Mouse (Mus musculus) forebrain, embryonic 16.5 days (tissue): Measurements from ENCODE around the gene Hyal2. TPM values are rescaled to one million over a fixed set of nuclear protein-coding genes. Genes with fewer than 3 reads are reported as not detected.

Source experiments
- ATAC-seq: fragments of 200-750 bp; cut with Nextera tagmentation; 2 replicates; pipeline ENCODE4 v1.8.0; 2017; ENCODE audit warnings: mild to moderate bottlenecking, moderate library complexity
- H3K27ac ChIP-seq: fragments of 300-500 bp; sonication (generic); 2 replicates; pipeline ENCODE4 v1.5.1; 2014; ENCODE audit warnings: low read length, control low read depth
- H3K27me3 ChIP-seq: fragments of 300-500 bp; sonication (generic); replicated peaks from 2 replicates; pipeline ENCODE4 v1.6.1; 2014; ENCODE audit warnings: low read length; ENCODE audit not compliant: control insufficient read depth, insufficient read depth
- H3K36me3 ChIP-seq: fragments of 300-500 bp; sonication (generic); 2 replicates; pipeline ENCODE4 v1.6.1; 2014; ENCODE audit not compliant: control insufficient read depth, insufficient read depth
- H3K4me1 ChIP-seq: fragments of 300-500 bp; sonication (generic); replicated peaks from 2 replicates; pipeline ENCODE4 v1.6.1; 2014; ENCODE audit warnings: low read length; ENCODE audit not compliant: control insufficient read depth, insufficient read depth
- H3K4me2 ChIP-seq: fragments of 300-500 bp; sonication (generic); 2 replicates; pipeline ENCODE4 v1.6.1; 2014; ENCODE audit warnings: mild to moderate bottlenecking, low read length, control low read depth
- H3K4me3 ChIP-seq: fragments of 300-500 bp; sonication (generic); replicated peaks from 2 replicates; pipeline ENCODE4 v1.5.1; 2014; ENCODE audit warnings: mild to moderate bottlenecking, low read length, control low read depth
- H3K9ac ChIP-seq: fragments of 300-500 bp; sonication (generic); replicated peaks from 2 replicates; pipeline ENCODE4 v1.6.1; 2014; ENCODE audit warnings: low read depth, low read length, control low read depth
- H3K9me3 ChIP-seq: fragments of 300-500 bp; sonication (generic); 2 replicates; pipeline ENCODE4 v1.6.1; 2016; ENCODE audit warnings: low read length; ENCODE audit not compliant: control insufficient read depth
- WGBS: fragments of 180-500 bp; shearing (Covaris S2); extraction: QIAGEN DNeasy Blood & Tissue Kit; methylation state at CpG from one replicate; pipeline ENCODE4 v1.1.7; 2014; 5-methylcytosine and 5-hydroxymethylcytosine counted together
- polyA plus RNA-seq: library from polyadenylated mRNA; unstranded; fragments of >200 nt; fragmentation: Nextera tagmentation; extraction: Ambion mirVana; gene quantifications from 2 replicates; pipeline ENCODE4 v1.2.1, GENCODE M21; 2015

Gene Hyal2
- polyA plus RNA-seq, 1 experiment from 2014 or later, result 69.7 TPM

GRCm38 (mm10) chr9:107538231-107538630, 29.5 kb upstream of the Hyal2 start:
- no peaks in the 10 kb centered on the region for H3K27me3 ChIP-seq
- H3K4me3 ChIP-seq, result no peak overlapping the region
- no peak overlapping the region for H3K4me2 ChIP-seq
- 83% methylated on average over 7 of the region's 7 CpGs for WGBS
- H3K9me3 ChIP-seq, result no peaks in the 10 kb centered on the region
- H3K4me1 ChIP-seq, result peaks cover 64% of the 10 kb centered on the region
- H3K27ac ChIP-seq, result no peak overlapping the region
- no peak overlapping the region for H3K9ac ChIP-seq
- ATAC-seq, result no peak
- H3K36me3 ChIP-seq, result peaks cover 17% of the 10 kb centered on the region

DNA sequence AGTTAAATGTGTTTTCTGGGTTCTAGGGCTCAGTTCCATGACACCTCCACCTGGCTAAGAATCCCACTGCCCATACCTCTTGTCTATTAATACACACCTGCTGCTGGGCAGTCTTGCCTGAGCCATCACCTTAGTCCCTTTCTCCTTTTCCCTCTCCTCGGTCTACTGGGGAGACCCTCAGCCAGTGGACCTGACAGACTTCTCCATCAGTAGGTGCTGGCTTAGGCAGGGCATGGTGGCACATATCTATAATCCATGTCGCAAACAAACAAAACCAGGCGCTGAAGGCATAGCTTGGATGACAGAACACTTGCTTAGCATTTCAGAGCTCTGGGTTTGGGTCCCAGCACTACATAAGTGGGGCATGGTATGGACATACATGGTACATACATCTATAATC, 29.0 kb upstream of the Hyal2 start:
- H3K4me1 ChIP-seq, result peaks cover 64% of the 10 kb centered on the region
- 92% methylated on average over 3 of the region's 3 CpGs for WGBS

DNA sequence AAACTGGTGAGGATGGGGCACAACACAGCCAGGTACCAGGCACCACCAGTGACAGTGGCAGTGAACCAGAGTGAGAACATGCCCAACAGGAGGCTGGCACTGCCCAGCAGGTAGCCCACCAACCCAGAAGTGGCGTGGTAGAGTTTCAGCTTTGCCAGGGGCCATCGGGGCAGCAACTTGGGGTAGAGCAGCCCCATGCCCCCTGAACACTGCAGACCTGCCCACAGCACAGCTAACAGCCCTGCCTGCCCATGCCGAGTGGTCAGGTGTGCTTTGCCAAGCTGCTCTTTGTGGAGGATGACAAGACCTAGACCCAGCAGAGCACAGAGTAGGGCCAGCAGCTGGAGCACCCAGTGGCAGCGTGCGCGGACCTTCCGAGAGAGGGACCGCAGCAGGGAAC, 27.8 kb upstream of the Hyal2 start:
- 96% methylated on average over 8 of the region's 8 CpGs for WGBS
- no peak overlapping the region for H3K4me2 ChIP-seq
- H3K27me3 ChIP-seq, result no peaks in the 10 kb centered on the region
- ATAC-seq, result no peak
- H3K4me1 ChIP-seq, result peaks cover 60% of the 10 kb centered on the region
- peaks cover 26% of the 10 kb centered on the region for H3K36me3 ChIP-seq
- no peak overlapping the region for H3K9ac ChIP-seq
- no peak overlapping the region for H3K4me3 ChIP-seq
- no peaks in the 10 kb centered on the region for H3K9me3 ChIP-seq
- no peak overlapping the region for H3K27ac ChIP-seq

More for the DNA sequence above, 29.0 kb upstream of the Hyal2 start:
- no peaks in the 10 kb centered on the region for H3K27me3 ChIP-seq
- no peaks in the 10 kb centered on the region for H3K9me3 ChIP-seq
- H3K27ac ChIP-seq, result no peak overlapping the region
- ATAC-seq, result no peak
- peaks cover 17% of the 10 kb centered on the region for H3K36me3 ChIP-seq
- H3K9ac ChIP-seq, result no peak overlapping the region
- no peak overlapping the region for H3K4me3 ChIP-seq
- H3K4me2 ChIP-seq, result no peak overlapping the region

DNA sequence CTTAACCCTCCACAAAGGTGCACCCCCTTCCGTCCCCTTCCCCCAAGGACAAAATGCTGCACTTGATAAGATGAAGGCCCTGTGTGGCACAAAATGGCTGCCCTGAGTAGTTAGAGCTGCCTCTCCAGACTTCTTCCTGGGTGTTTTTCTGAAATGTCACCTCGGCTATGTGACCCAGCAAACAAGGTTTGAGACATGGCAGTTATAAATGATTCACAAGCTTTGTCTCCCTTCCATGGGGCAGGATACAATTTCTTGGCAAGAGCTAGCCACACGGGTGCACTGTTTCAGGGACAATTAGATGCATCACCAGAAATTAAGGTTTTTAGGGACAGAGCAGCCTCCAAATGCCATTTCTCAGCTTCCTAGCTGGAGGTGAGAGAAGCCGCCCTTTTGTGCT, 27.3 kb upstream of the Hyal2 start:
- 75% methylated on average over 4 of the region's 4 CpGs for WGBS
- Histone ChIP-seq H3K9me3 (no peaks in the 10 kb centered on the region), H3K27me3 (no peaks in the 10 kb centered on the region), H3K9ac (no peak overlapping the region), H3K27ac (no peak overlapping the region), H3K4me2 (no peak overlapping the region; the same call in 1 of the 2 replicates), H3K4me3 (no peak overlapping the region), H3K4me1 (peaks cover 56% of the 10 kb centered on the region), H3K36me3 (peaks cover 26% of the 10 kb centered on the region)
- no peak for ATAC-seq

DNA sequence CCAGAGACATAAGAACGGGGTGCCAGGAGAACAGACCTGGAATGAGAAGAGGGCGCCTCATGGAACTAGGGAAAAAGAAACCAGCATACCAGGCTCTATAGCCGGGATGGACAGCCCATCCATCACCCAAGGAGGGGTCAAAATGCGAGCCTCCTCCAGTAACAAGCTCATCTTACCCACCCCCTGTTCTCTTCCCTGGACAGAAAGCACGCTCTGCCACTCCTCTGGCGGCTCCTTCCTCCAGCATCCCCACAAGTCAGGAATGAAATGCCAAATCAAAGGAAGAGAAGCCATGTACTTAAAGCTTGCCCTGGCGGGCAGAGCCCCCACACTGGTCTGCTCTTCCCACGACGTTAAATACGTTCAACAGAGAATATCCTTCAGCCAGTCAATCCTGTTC, 26.7 kb upstream of the Hyal2 start:
- ATAC-seq, result no peak
- H3K27me3 ChIP-seq, result no peaks in the 10 kb centered on the region
- peaks cover 26% of the 10 kb centered on the region for H3K36me3 ChIP-seq
- H3K4me2 ChIP-seq, result peak overlapping the region; percentile 94
- peaks cover 54% of the 10 kb centered on the region for H3K4me1 ChIP-seq
- 40% methylated on average over 10 of the region's 10 CpGs for WGBS
- no peak overlapping the region for H3K27ac ChIP-seq
- peak overlapping the region; percentile 71 for H3K4me3 ChIP-seq
- H3K9me3 ChIP-seq, result no peaks in the 10 kb centered on the region
- peak overlapping the region; percentile 69 for H3K9ac ChIP-seq

- Histone ChIP-seq H3K9me3 (no peaks in the 10 kb centered on the region), H3K27me3 (no peaks in the 10 kb centered on the region), H3K4me1 (peaks cover 54% of the 10 kb centered on the region), H3K27ac (peak within 1 kb of the TSS; percentile 57), H3K4me2 (peak within 1 kb of the TSS; percentile 94), H3K36me3 (peaks cover 26% of the 10 kb centered on the region), H3K9ac (peak within 1 kb of the TSS; percentile 69), H3K4me3 (peak within 1 kb of the TSS; percentile 71)
- ATAC-seq, result peak; percentile 91
- WGBS, result under 1% methylated on average over 46 of the region's 46 CpGs
These were observed 26.0 kb upstream of the Hyal2 start, which contains the start of the genes Cyb561d2 and Nprl2 for GRCm38 (mm10) chr9:107541474-107542351. Gene Cyb561d2 (minus strand): TSS chr9:107542193. Gene Nprl2 (plus strand): TSS chr9:107542226.

GRCm38 (mm10) chr9:107542352-107542686, 25.4 kb upstream of the Hyal2 start:
- peak; percentile 4 for ATAC-seq
- H3K36me3 ChIP-seq, result peaks cover 26% of the 10 kb centered on the region
- H3K9me3 ChIP-seq, result no peaks in the 10 kb centered on the region
- no peaks in the 10 kb centered on the region for H3K27me3 ChIP-seq
- 2% methylated on average over 11 of the region's 11 CpGs for WGBS
- no peak overlapping the region for H3K27ac ChIP-seq
- H3K4me1 ChIP-seq, result peaks cover 54% of the 10 kb centered on the region
- peak overlapping the region; percentile 71 for H3K4me3 ChIP-seq
- H3K9ac ChIP-seq, result peak overlapping the region; percentile 69
- H3K4me2 ChIP-seq, result peak overlapping the region; percentile 94

- peak overlapping the region; percentile 69; the same call in 1 of the 2 replicates for H3K9ac ChIP-seq
- H3K4me3 ChIP-seq, result peak overlapping the region; percentile 71
- ATAC-seq, result no peak
- peak overlapping the region; percentile 94 for H3K4me2 ChIP-seq
- no peak overlapping the region for H3K27ac ChIP-seq
- H3K36me3 ChIP-seq, result peaks cover 26% of the 10 kb centered on the region
- no peaks in the 10 kb centered on the region for H3K27me3 ChIP-seq
- H3K9me3 ChIP-seq, result no peaks in the 10 kb centered on the region
- WGBS, result 54% methylated on average over 8 of the region's 8 CpGs
- H3K4me1 ChIP-seq, result peaks cover 54% of the 10 kb centered on the region
These were observed 25.0 kb upstream of the Hyal2 start for GRCm38 (mm10) chr9:107542721-107543120.

GRCm38 (mm10) chr9:107543299-107543698, 24.4 kb upstream of the Hyal2 start:
- Histone ChIP-seq H3K4me2 (no peak overlapping the region), H3K27me3 (no peaks in the 10 kb centered on the region), H3K36me3 (peaks cover 25% of the 10 kb centered on the region), H3K4me3 (no peak overlapping the region), H3K9me3 (no peaks in the 10 kb centered on the region), H3K9ac (no peak overlapping the region), H3K4me1 (peaks cover 49% of the 10 kb centered on the region), H3K27ac (no peak overlapping the region)
- WGBS, result 90% methylated on average over 11 of the region's 11 CpGs
- no peak for ATAC-seq
